In genomic region chr13:33048187-33048586, GRCm38 (mm10) we compare ENCODE assay signal across 17 mouse cellular contexts. TPM values are rescaled to one million over a fixed set of nuclear protein-coding genes. Genes with fewer than 3 reads are reported as not detected.
"Had no signal": no experiment of that assay in that cellular context is flagged by ENCODE, and none has a peak within 500 bp of the region (broad histone marks: within the 10 kb centered on the region; RNA-seq: fewer than 3 reads in every experiment).

No protein-coding gene starts in this region.

- DNase-seq: kidney, adult 11 months; kidney, adult 9 months; kidney, postnatal 36 days; layer of hippocampus, adult 9-11 months; layer of hippocampus, postnatal 36 days; lung, adult 18-20 months; lung, postnatal 36 days had no signal

- ATAC-seq: midbrain, embryonic 15.5 days had no signal

- H3K4me3 ChIP-seq: limb, embryonic 12.5 days; megakaryocyte, embryonic 14.5 days; midbrain, embryonic 15.5 days; neural tube, embryonic 12.5 days had no signal

- H3K27ac ChIP-seq: kidney, postnatal 0 days; limb, embryonic 12.5 days; liver, embryonic 14.5 days; midbrain, embryonic 15.5 days; neural tube, embryonic 12.5 days had no signal

RNA-seq across cellular contexts. Expression of gene Serpinb9b, which starts 21.0 kb away (rescaled TPM):
- total RNA-seq: layer of hippocampus, adult 18-20 months; layer of hippocampus, postnatal 36 days; left cerebral cortex, postnatal 36 days; liver, adult 2 months had no signal

RNA-seq across cellular contexts. Expression of gene Serpinb1b, which starts 30.2 kb away (rescaled TPM):
- total RNA-seq: neutrophil, adult 5-6 weeks had no signal
